Mouse (Mus musculus): ENCODE results near the gene Ppp1r14b.

DNA sequence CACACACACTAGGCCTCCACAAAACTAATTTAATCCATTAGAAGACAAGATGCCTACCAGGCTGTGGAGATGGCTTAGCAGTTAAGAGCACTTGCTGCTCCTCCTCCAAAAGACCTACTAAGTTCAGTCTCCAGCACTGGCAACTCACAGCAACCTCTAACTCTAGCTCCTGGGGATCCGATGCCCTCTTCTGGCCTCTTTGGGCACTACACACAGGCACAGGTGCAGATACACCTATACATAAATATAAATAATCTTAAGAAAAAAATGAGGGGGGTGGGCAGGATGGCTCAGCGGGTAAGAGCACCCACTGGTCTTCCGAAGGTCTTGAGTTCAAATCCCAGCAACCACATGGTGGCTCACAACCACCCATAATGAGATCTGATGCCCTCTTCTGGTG, 38.5 kb upstream of the Ppp1r14b start:
- TF ChIP-seq CTCF (IDR thresholded peaks at IDR 0.05; ENCODE audit: borderline replicate concordance, extremely low read depth, insufficient read depth, insufficient read length) (no peak; the same call in 1 of the 2 replicates), POLR2A (IDR thresholded peaks at IDR 0.05; ENCODE audit: borderline replicate concordance, extremely low read depth, insufficient read depth, insufficient read length, poor library complexity, severe bottlenecking) (no peak)
